ENCODE assay signal across 9 mouse cellular contexts in the genomic region with DNA sequence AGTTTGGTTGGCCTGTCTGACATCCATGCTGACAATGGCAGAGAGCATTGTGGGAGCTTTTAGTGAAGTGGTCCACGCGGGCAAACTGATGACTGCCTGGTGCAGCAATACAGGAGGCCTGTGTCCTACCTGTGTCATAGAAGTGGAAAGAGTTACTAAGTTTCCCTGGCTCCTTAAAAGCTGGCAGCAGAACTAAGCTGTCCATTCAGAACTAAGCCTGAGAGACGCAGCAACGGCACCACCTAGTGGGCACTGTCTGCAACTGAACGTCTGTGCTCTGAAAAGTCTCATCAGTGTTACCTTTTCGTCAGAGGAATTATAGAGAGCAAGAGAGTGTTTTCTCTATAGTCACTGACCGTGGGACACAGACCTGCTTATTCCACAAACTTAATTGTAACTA.
A peak's percentile ranks its signal among the peaks of the same experiment; 100 is the strongest.
DNase-seq lines count a peak whose midpoint lies in the region; ATAC-seq and TF ChIP-seq lines count a peak whose summit lies in the region.
"Had no signal": no experiment of that assay in that cellular context is flagged by ENCODE, and none has a peak within 500 bp of the region (broad histone marks: within the 10 kb centered on the region; RNA-seq: fewer than 3 reads in every experiment).

No protein-coding gene starts in this region.

- ATAC-seq in liver, embryonic 12.5 days = no peak
- ATAC-seq in cerebellum, adult (ENCODE audit: insufficient number of reproducible peaks, low FRiP score, low TSS enrichment) = 0 out of 2 replicates have a peak, but pooled peaks have one; percentile 61
- peak; percentile 51 for ATAC-seq in forebrain, embryonic 15.5 days (replicated peaks)
- peak; percentile 23; the same call in 1 of the 2 replicates for ATAC-seq in intestine, embryonic 15.5 days
- peak; percentile 56; the same call in 1 of the 2 replicates for ATAC-seq in midbrain, embryonic 16.5 days

- H3K36me3 ChIP-seq in liver, adult 2 months (ENCODE audit: control insufficient read depth, insufficient read depth, low read length) = no peaks in the 10 kb centered on the region
- H3K36me3 ChIP-seq in liver, embryonic 12.5 days = no peaks in the 10 kb centered on the region
- no peaks in the 10 kb centered on the region for H3K36me3 ChIP-seq in forebrain, embryonic 15.5 days
- no peaks in the 10 kb centered on the region for H3K36me3 ChIP-seq in intestine, embryonic 15.5 days
- H3K36me3 ChIP-seq in midbrain, embryonic 16.5 days (ENCODE audit: control insufficient read depth, insufficient read depth, low read length) = no peaks in the 10 kb centered on the region
- H3K36me3 ChIP-seq: embryonic facial prominence, embryonic 13.5 days had no signal

- H3K27me3 ChIP-seq in liver, adult 2 months (ENCODE audit: control insufficient read depth, insufficient read depth, low read length) = no peaks in the 10 kb centered on the region
- H3K27me3 ChIP-seq in liver, embryonic 12.5 days (replicated peaks) = no peaks in the 10 kb centered on the region
- H3K27me3 ChIP-seq in forebrain, embryonic 15.5 days = no peaks in the 10 kb centered on the region
- H3K27me3 ChIP-seq in intestine, embryonic 15.5 days (replicated peaks) = no peaks in the 10 kb centered on the region
- H3K27me3 ChIP-seq in midbrain, embryonic 16.5 days (ENCODE audit: control insufficient read depth, insufficient read depth, low read depth, low read length) = no peaks in the 10 kb centered on the region

- DNase-seq in liver, adult 2 months (ENCODE audit: extremely low read depth, low read depth, low spot score) = peak; percentile 24
- DNase-seq in left cerebral cortex, postnatal 14 days (ENCODE audit: low spot score in 2 of 2) = peak; percentile 79 to 89
- DNase-seq in thymus, postnatal 0 days (ENCODE audit: low spot score) = peak; percentile 39

- H3K4me2 ChIP-seq in liver, embryonic 12.5 days = no peak overlapping the region
- H3K4me2 ChIP-seq in forebrain, embryonic 15.5 days (replicated peaks) = no peak overlapping the region
- H3K4me2 ChIP-seq in intestine, embryonic 15.5 days (replicated peaks) = no peak overlapping the region
- no peak overlapping the region for H3K4me2 ChIP-seq in midbrain, embryonic 16.5 days (ENCODE audit: low read length)
- H3K4me2 ChIP-seq: embryonic facial prominence, embryonic 13.5 days had no signal

- H3K9ac ChIP-seq in liver, adult 2 months (ENCODE audit: low read depth, low read length) = no peak overlapping the region
- no peak overlapping the region for H3K9ac ChIP-seq in liver, embryonic 12.5 days
- H3K9ac ChIP-seq in forebrain, embryonic 15.5 days (replicated peaks) = no peak overlapping the region
- no peak overlapping the region for H3K9ac ChIP-seq in intestine, embryonic 15.5 days
- H3K9ac ChIP-seq in midbrain, embryonic 16.5 days (ENCODE audit: low read depth, low read length) = no peak overlapping the region
- H3K9ac ChIP-seq: embryonic facial prominence, embryonic 13.5 days had no signal

- peak; percentile 87 for TF ChIP-seq CTCF in liver, adult 2 months (IDR thresholded peaks at IDR 0.05; ENCODE audit: low read depth, low read length)

- H3K9me3 ChIP-seq in liver, embryonic 12.5 days (replicated peaks) = peaks cover 13% of the 10 kb centered on the region; the same call in 1 of the 2 replicates
- no peaks in the 10 kb centered on the region for H3K9me3 ChIP-seq in forebrain, embryonic 15.5 days
- H3K9me3 ChIP-seq in intestine, embryonic 15.5 days = no peaks in the 10 kb centered on the region
- no peaks in the 10 kb centered on the region for H3K9me3 ChIP-seq in midbrain, embryonic 16.5 days (replicated peaks; ENCODE audit: control insufficient read depth, low read length, poor library complexity, severe bottlenecking)
- H3K9me3 ChIP-seq: embryonic facial prominence, embryonic 13.5 days had no signal

- 6% methylated on average over 7 of the region's 7 CpGs for WGBS in liver, adult 2 months
- 8% methylated on average over 7 of the region's 7 CpGs for WGBS in liver, embryonic 12.5 days (ENCODE audit: insufficient replicate concordance)
- 9% methylated on average over 7 of the region's 7 CpGs for WGBS in forebrain, embryonic 15.5 days
- WGBS in intestine, embryonic 15.5 days = 11% methylated on average over 7 of the region's 7 CpGs
- WGBS in midbrain, embryonic 16.5 days = 8% methylated on average over 7 of the region's 7 CpGs

- no peak overlapping the region for H3K4me3 ChIP-seq in liver, adult 2 months (ENCODE audit: insufficient read depth, low read depth, low read length)
- H3K4me3 ChIP-seq in liver, embryonic 12.5 days = no peak overlapping the region
- no peak overlapping the region for H3K4me3 ChIP-seq in forebrain, embryonic 15.5 days
- H3K4me3 ChIP-seq in intestine, embryonic 15.5 days (replicated peaks) = no peak overlapping the region
- no peak overlapping the region for H3K4me3 ChIP-seq in midbrain, embryonic 16.5 days (ENCODE audit: low read depth, low read length)
- H3K4me3 ChIP-seq: embryonic facial prominence, embryonic 13.5 days had no signal

- intact Hi-C loops in left cerebral cortex, postnatal 14 days (cut with DNase I) = loop anchor here (1.0 to 10.0 kb wide), 2 partner anchors 285 to 377 kb away; a partner anchor contains a TSS

- no peak for TF ChIP-seq POLR2A in liver, adult 2 months (IDR thresholded peaks at IDR 0.05; ENCODE audit: extremely low read depth, insufficient read depth, low read length)

- no peaks in the 10 kb centered on the region for H3K79me2 ChIP-seq in liver, adult 2 months (ENCODE audit: control insufficient read depth, insufficient read depth, low read length)

- no peak overlapping the region for H3K27ac ChIP-seq in liver, adult 2 months (replicated peaks; ENCODE audit: insufficient read depth, low read depth, low read length)
- H3K27ac ChIP-seq in liver, embryonic 12.5 days = no peak overlapping the region
- no peak overlapping the region for H3K27ac ChIP-seq in forebrain, embryonic 15.5 days (replicated peaks)
- no peak overlapping the region for H3K27ac ChIP-seq in intestine, embryonic 15.5 days
- H3K27ac ChIP-seq in midbrain, embryonic 16.5 days (ENCODE audit: low read length) = no peak overlapping the region
- H3K27ac ChIP-seq: embryonic facial prominence, embryonic 13.5 days had no signal

- H3K4me1 ChIP-seq in liver, adult 2 months (ENCODE audit: control insufficient read depth, insufficient read depth, low read length) = no peaks in the 10 kb centered on the region
- H3K4me1 ChIP-seq in liver, embryonic 12.5 days = no peaks in the 10 kb centered on the region
- H3K4me1 ChIP-seq in forebrain, embryonic 15.5 days = no peaks in the 10 kb centered on the region
- no peaks in the 10 kb centered on the region for H3K4me1 ChIP-seq in intestine, embryonic 15.5 days (replicated peaks)
- no peaks in the 10 kb centered on the region for H3K4me1 ChIP-seq in midbrain, embryonic 16.5 days (ENCODE audit: control insufficient read depth, insufficient read depth, low read length)
- H3K4me1 ChIP-seq: embryonic facial prominence, embryonic 13.5 days had no signal

Comparison
In these comparisons a context has a peak if more than half of its experiments do, and no peak if none do; other contexts are left out.
1. DNase-seq: peak in every context shown above with its lines; median percentile 84 in left cerebral cortex, postnatal 14 days; 39 in thymus, postnatal 0 days; 24 in liver, adult 2 months.